Mouse (Mus musculus) liver (tissue): Measurements from ENCODE around the gene Cds1.
A peak's percentile ranks its signal among the peaks of the same experiment; 100 is the strongest.

Experiments used
- DNase-seq: peaks from one replicate; pipeline ENCODE4 v3.0.0-alpha.2; 2020; ENCODE audit warnings: mixed read lengths

The Cds1 gene

DNA sequence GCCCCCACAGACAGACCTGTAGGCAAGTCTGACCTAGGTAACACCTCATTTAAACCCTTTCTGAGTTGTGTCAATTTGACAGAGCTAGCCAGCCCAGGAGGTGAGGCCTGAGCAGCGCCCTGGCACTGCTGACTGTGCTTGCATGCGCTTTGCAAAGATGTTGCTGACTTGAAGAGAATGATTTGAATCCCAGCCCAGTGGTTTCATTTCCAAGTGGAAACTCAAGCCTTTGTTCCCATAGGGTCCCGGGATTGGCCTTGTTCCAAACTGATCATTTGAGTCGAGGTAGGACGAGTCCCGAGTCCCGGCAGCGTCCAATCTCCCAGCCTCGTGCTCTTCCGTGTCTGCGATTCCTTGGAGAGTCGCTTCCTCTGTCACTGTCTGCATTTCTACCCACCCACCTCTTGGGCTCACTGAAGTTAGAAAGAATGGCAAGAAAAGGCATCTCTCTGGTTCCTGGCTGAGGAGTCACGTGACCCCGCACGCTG lies 14.5 kb downstream of the Cds1 start:
- no peak for DNase-seq

DNA sequence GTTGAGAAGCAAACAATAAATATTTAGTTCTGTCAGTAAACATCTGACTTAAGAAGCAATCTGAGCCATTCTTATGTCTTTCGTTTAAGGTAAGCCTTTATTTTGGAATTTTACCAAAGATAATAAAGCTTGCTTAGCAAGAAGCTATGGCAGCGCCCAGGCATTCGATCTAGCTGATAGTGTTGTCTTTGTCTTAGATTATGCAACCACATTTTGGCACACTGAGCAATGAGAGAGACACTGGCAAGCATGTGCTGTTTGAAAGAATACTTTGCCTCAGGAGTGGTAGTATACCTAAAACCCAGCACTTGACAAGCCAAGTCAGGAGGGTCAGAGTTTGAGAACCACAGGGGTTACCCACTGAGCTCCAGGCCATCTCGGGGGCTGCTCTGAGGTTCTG lies 16.0 kb downstream of the Cds1 start:
- DNase-seq: no peak

GRCm38 (mm10) chr5:101784328-101784727 lies 19.4 kb downstream of the Cds1 start:
- no peak for DNase-seq

- no peak for DNase-seq
Observed at GRCm38 (mm10) chr5:101784787-101785186, 19.9 kb downstream of the Cds1 start.

DNA sequence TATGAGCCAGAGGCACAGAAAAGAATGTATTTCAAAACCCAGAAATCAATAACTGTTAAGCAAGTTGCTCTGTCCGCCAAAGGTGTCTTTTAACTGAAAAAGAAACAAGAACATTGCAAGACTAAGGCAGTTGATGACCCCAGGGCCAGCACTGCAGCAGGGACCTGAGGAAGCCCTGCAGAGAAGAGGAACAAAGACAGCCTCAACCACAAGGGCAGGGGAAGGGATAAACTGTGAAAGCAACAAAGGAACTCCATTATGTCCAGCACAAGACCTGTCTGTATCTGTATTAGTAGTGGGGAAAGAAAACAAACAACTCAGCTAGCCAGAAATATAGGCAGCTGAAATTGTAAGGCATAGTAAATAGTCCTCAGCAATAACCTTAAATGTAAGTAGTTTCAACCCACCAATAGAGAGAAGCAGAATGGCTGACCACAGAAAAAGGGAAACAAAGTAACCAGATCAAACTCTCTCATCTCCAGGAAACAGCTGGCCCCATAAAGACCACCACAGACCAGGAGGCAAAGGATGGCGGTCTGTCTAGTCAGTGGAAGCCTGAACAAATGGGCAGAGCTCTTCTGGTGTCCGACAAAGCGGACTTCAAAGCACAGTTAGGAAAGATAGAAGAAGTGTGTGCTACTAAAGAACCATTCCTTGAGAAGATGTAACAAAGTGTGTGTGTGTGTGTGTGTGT lies 21.1 kb downstream of the Cds1 start:
- no peak for DNase-seq

DNA sequence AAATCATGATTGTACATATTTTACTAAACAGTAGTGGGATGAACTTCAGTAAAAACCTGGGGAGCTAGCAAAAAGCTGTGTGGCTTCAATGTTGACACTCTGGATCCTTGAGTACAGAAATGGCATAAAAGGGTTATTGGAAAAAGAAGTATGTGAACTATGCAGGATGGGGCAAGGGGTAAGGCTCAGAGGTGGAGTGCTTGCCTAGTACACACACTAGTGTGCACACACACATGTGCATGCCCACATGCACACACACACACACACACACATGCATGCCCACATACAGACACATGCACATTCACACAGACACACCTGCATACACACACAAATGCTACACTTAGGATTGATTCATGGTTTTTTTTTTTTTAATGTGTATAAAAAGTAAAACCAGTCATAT lies 24.8 kb downstream of the Cds1 start:
- DNase-seq: no peak

DNA sequence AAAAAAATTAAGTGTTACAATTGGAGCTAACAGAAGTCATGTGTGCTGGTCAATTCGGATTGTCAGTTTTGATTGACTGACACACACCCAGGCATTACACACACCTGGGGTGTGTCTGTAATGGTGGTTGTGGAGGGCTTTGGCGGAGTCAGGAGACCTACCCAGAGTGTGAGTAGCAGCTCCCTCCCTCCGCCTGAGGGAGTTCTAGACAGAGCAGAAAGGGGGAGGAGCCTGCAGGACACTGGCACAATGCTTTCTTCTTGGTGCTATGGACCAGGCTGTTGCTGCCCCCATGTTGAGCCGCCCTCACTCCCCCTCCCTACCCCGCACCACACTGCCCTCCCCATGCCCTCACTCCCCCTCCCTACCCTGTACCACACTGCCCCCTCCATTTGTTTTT lies 25.6 kb downstream of the Cds1 start:
- DNase-seq: no peak

- DNase-seq: no peak
Observed at GRCm38 (mm10) chr5:101792665-101793064, 27.7 kb downstream of the Cds1 start.

DNA sequence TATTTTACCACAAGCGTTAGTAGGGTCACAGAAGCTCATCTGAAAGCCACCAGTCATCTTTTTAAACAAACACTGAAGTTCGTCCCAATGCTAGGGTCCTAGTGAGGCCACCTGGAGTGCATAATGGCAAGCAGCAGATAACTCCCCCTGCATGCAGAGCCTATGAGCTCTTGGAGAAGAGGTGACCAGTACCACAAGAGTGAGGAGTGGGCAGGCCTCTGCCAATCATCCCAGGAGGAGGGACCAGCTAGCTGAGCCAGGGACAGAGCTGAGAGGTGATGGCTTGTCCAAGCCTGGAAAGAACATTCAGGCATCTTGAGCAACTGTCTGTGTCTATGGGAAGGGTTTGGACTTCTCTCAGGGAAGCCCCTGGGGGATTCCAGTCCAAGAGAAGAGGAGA lies 37.0 kb downstream of the Cds1 start:
- DNase-seq: no peak

DNA sequence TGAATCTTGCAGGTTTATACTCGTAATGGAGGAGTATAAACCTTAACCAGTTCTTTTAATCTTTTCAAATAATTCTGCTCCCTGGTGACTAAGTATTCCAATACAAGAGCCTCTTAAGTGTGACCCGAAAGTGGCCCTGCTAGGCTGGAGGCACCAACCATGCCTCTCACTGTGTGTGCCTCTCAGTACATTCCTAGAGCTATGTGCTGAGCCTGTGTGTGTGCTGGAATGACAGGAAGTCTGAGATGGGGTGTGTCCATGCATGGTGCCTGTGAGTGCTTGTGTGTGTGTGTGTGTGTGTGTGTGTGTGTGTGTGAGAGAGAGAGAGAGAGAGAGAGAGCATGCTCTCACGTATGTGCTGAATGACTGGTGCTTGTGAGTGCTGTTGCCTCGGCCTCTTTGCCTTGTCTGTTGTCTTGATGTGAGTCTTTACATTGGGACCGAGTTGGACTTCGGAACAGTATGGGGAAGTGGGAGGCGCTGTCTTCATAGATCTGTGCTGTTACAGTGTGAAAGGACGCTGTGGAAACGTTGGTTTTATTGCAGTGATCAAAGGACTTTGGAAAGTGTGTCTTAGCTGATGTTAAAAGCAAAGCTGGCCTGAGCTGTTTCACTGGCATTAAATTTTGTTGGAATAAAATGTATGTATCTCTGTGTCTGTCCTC lies 37.6 kb downstream of the Cds1 start:
- DNase-seq: no peak

DNA sequence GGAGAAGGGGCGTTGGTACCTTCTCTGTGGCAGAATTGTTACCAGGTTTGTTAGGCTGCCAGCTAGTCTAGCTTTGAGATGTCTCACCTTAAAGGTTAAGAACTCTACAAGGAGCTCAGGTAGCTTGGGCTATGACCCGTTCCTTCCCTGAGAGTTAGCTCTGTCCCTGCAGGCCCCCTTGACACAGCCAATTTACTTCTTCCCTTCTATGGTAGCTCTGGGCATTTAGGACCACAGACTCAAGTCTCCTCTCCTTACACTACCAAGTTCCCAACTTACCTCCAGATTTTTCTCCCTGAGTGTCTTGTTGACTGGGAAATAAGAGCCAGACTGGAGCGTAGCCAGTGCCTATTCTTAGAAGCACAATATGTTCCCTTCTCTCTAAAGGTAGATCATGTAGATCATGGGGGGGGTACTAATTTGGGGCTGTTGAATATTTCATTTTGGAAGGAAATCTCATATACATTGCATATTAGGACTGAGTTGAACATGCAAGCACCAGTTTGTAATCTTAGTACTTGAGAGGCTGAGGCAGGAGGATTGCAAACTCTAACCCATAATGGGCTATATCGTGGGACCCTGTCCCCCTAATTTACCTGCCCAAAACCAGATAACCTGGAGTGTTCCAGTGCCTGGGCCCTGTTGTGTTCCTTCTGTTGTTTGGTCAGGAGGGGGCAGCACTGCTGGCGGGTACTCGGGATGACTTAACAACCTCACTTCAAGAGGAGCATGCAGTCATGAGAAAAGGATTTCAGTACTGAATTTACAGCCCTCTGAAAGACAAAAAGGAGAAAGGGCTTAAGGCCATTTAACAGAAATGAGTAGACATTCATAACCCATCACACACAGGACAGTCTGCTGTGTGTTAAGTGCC lies 46.6 kb downstream of the Cds1 start:
- DNase-seq: no peak

GRCm38 (mm10) chr5:101816822-101817221 lies 51.9 kb downstream of the Cds1 start:
- DNase-seq: no peak

DNA sequence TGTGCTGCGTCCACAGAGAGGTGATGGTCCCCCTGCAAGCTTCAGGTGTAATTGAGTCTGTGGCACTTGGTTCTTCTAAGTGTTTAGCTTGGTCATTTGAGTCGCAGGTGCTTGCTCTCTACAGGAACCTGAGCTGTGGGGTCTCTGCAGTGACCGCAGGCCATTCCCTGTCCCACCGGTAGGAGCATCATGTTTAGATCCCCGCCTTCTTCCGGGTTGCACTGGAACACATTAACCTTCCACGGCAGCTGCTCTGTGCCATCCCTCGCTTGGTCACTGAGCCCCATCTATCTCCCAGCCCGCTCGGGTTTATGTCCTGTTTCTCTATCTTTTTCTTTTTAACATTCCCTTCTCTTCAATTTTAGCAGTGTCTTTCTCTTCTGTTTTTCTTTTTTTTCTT lies 54.3 kb downstream of the Cds1 start:
- DNase-seq: no peak

DNA sequence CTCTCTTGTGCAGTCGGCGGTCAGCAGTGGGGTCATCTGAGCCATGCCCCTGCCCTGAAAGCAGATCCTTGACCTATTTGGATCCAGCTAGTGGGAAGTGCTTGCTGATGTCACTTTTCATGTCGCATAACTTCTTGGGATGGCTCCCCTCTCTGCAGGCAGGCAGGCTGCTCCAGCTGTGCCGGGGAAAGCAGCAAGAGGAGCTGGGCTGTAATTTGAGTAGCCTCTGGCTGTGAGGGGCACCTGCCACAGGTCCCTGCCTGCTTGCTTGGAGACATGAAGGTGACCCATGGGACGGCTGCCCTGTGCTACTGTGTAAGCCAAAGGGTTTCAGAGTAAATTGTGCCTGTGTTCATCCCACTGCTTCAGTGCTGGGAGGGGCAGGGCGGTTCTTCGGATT lies 54.9 kb downstream of the Cds1 start:
- DNase-seq: no peak

DNA sequence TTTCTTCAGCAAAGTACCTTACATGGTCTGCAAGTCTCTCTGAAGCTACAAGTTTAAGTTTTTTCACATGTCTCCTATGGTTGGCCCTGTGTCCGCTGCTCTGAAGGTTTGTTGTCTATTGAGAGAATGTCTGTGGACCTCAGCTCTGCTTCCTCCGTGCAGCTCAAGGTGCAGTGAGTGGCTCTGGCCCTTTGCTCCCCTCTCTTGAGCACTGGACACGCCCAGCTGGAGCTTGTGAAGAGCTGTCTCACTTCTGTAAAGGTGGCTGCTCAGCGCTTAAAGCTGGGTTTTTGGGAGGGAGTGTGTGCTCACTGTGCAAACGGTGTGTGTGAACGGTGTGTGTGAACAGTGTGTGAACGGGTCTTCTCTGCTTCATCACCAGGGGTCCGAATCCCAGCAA lies 56.1 kb downstream of the Cds1 start:
- DNase-seq: no peak

- DNase-seq: no peak
Observed at GRCm38 (mm10) chr5:101821491-101822310, 56.8 kb downstream of the Cds1 start.

DNA sequence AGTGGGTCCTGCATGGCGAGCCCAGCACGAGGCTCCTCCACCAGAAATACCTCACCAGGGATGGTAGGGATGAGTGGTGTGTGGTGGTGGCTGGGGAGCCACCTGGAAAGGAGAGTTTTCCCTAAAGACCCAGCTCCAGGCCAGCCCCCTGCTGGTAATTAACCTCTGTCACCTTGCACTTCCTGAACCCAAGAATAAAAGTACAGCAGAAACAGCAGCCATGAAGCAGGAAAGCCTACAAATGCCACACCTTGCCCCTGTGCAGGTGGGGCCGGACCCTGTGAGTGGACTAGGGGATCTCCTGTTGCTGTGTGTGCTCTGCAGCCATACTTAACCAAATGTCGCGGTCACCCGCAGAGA lies 57.4 kb downstream of the Cds1 start:
- no peak for DNase-seq

DNA sequence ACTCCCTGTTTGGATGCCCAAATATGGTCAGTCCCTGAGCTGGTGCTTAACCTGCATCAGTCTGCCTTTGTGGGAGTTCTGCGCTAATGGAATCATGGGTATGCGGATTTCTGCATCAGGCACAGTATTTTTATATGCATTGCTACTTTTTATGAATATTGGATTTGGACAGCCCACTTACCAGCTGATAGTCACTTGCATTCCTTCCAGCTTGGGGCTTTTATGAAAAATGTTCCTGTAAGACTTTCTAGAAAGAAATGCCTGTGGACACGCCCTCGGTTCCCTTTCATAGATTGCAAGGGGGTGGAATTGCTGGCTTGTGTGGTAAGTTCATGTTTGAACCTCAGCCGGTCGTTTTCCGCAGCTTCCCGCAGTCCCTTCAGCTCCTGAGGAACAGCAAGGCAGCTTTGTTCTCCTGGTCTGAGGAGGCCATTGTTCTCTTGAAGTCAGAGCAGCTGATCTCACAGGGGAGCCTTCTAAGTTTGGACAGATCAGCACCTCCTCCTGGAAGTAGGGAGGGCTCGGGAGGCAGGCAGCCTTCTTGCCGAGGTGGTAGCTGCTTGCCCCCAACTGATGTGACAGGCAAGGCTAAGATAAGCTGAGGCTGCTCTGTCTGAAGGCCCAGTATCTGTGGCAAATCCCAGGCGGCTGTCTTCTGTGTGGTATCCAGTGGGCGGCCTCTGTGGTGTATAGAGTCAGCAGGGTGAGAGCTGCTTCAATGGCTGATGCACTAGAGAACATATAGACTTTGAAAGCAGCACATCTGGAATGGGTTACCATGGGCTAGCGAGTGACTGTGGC lies 60.4 kb downstream of the Cds1 start:
- DNase-seq: peak; percentile 29

GRCm38 (mm10) chr5:101826531-101826970 lies 61.6 kb downstream of the Cds1 start:
- DNase-seq: peak; percentile 82

GRCm38 (mm10) chr5:101827477-101827876 lies 62.5 kb downstream of the Cds1 start:
- DNase-seq: no peak

- no peak for DNase-seq
Observed at GRCm38 (mm10) chr5:101828932-101829331, 64.0 kb downstream of the Cds1 start.

DNA sequence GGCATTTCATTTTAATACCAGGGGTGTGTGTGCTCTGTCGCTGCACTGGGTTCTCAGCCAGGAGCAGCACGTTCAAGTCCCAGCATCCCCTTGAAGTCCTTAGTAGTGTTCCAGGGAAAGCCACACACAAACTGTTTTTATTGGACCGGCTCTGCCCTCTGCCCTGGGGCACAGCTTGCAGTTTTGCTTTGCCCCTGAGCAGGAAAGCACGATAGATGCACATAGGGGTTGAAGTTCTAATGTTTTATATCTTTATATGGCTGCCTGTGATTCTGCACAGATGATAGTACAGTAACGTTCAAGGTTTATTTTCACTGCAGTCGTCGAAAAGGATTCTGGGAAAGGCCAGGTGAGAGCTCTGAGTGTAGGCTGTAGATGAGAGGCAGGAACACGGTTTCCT lies 65.2 kb downstream of the Cds1 start:
- DNase-seq: no peak
